In genomic region chr11:96282795-96283430, GRCm38 (mm10) we compare ENCODE assay signal across 11 mouse cellular contexts. TPM values are rescaled to one million over a fixed set of nuclear protein-coding genes. Genes with fewer than 3 reads are reported as not detected.
DNase-seq lines count a peak whose midpoint lies in the region; ATAC-seq and TF ChIP-seq lines count a peak whose summit lies in the region.
"Had no signal": no experiment of that assay in that cellular context is flagged by ENCODE, and none has a peak within 500 bp of the region (broad histone marks: within the 10 kb centered on the region; RNA-seq: fewer than 3 reads in every experiment).

No protein-coding gene starts in this region.

- peaks cover 9% of the 10 kb centered on the region; the same call in 1 of the 2 replicates for H3K4me1 ChIP-seq in kidney, adult 2 months (ENCODE audit: control insufficient read depth, insufficient read depth, low read length)
- H3K4me1 ChIP-seq in brown adipose tissue, adult 24 weeks (ENCODE audit: control insufficient read depth, insufficient read depth, insufficient read length, low read length), result no peaks in the 10 kb centered on the region
- H3K4me1 ChIP-seq in hindbrain, postnatal 0 days (ENCODE audit: insufficient read depth, low read length), result no peaks in the 10 kb centered on the region

- peak overlapping the region; percentile 50; the same call in 1 of the 2 replicates for H3K4me2 ChIP-seq in hindbrain, postnatal 0 days (ENCODE audit: low read depth, low read length)

- no peak overlapping the region for H3K9ac ChIP-seq in hindbrain, postnatal 0 days (replicated peaks; ENCODE audit: low read length)

- DNase-seq in kidney, adult 2 months, result peak; percentile 53
- no peak for DNase-seq in kidney, adult 11 months
- no peak for DNase-seq in hindbrain, postnatal 0 days (ENCODE audit: low spot score)
- DNase-seq in neural tube, embryonic 10.5 days (ENCODE audit: extremely low spot score, low spot score), result peak; percentile 73
- no peak for DNase-seq in adipocyte (ENCODE audit: low spot score)
- DNase-seq in layer of hippocampus, adult 9-11 months, result no peak
- no peak for DNase-seq in layer of hippocampus, postnatal 10 days (ENCODE audit: low spot score in 2 of 2)

- no peak for ATAC-seq in hindbrain, postnatal 0 days
- ATAC-seq: forebrain, embryonic 14.5 days had no signal

- H3K9me3 ChIP-seq in hindbrain, postnatal 0 days (ENCODE audit: low read length), result no peaks in the 10 kb centered on the region

- under 1% methylated on average over 46 of the region's 49 CpGs for WGBS in kidney, adult 2 months
- under 1% methylated on average over 49 of the region's 49 CpGs for WGBS in hindbrain, postnatal 0 days

- peak overlapping the region; percentile 79 for H3K4me3 ChIP-seq in kidney, adult 2 months (ENCODE audit: insufficient read depth, low read depth, low read length)
- peak overlapping the region; percentile 58 for H3K4me3 ChIP-seq in brown adipose tissue, adult 24 weeks (ENCODE audit: insufficient read depth, low read depth, low read length)
- H3K4me3 ChIP-seq in hindbrain, postnatal 0 days (ENCODE audit: low read length), result peak overlapping the region; percentile 31

- no peak for TF ChIP-seq CTCF in kidney, adult 2 months (conservative IDR thresholded peaks at IDR 0.05; ENCODE audit: insufficient read depth, insufficient read length, low read depth, low read length)
- TF ChIP-seq CTCF in hindbrain, postnatal 0 days (IDR thresholded peaks at IDR 0.05; ENCODE audit: low read depth), result no peak

- TF ChIP-seq POLR2A in kidney, adult 2 months (IDR thresholded peaks at IDR 0.05; ENCODE audit: low read depth, low read length), result no peak

- no peaks in the 10 kb centered on the region for H3K27me3 ChIP-seq in kidney, adult 2 months (replicated peaks; ENCODE audit: control insufficient read depth, insufficient read depth, low read length)
- peaks cover 84% of the 10 kb centered on the region for H3K27me3 ChIP-seq in hindbrain, postnatal 0 days (ENCODE audit: insufficient read depth, low read length)

- peak overlapping the region; percentile 99 for H3K27ac ChIP-seq in kidney, adult 2 months (ENCODE audit: insufficient read depth, low read depth, low read length)
- no peak overlapping the region for H3K27ac ChIP-seq in brown adipose tissue, adult 24 weeks (replicated peaks; ENCODE audit: low read depth, low read length)
- peak overlapping the region; percentile 51 for H3K27ac ChIP-seq in hindbrain, postnatal 0 days
- H3K27ac ChIP-seq: macrophage had no signal

- H3K36me3 ChIP-seq in kidney, adult 2 months (ENCODE audit: control insufficient read depth, insufficient read depth, low read length), result no peaks in the 10 kb centered on the region
- H3K36me3 ChIP-seq in hindbrain, postnatal 0 days (ENCODE audit: insufficient read depth, low read length), result no peaks in the 10 kb centered on the region

RNA-seq across cellular contexts. Expression of gene Hoxb8, which starts 1.2 kb away (rescaled TPM):
- polyA plus RNA-seq in kidney, adult 2 months (2012; rRNA removed), result 51.7 and 69.9 TPM in 2 replicates
- 0.58 and 1.9 TPM in 2 replicates for polyA plus RNA-seq in brown adipose tissue, adult 24 weeks (2012; ENCODE audit: insufficient read depth, insufficient read length, missing spikeins)
- 28.0 and 66.5 TPM in 2 replicates for total RNA-seq in hindbrain, postnatal 0 days (2014; rRNA removed)
- polyA plus RNA-seq in hindbrain, postnatal 0 days (2015; fragmentation: Nextera tagmentation; extraction: Ambion mirVana), result 4.6 and 6.2 TPM in 2 replicates
- total RNA-seq in layer of hippocampus, postnatal 10 days (2021), result not detected
- polyA plus RNA-seq: forebrain, embryonic 14.5 days; macrophage; thymus, postnatal 0 days had no signal

RNA-seq across cellular contexts. Expression of gene Hoxb7, which starts 3.5 kb away (rescaled TPM):
- 15.5 and 16.5 TPM in 2 replicates for polyA plus RNA-seq in kidney, adult 2 months (2012; rRNA removed)
- polyA plus RNA-seq in brown adipose tissue, adult 24 weeks (2012; ENCODE audit: insufficient read depth, insufficient read length, missing spikeins), result 2.1 and 2.6 TPM in 2 replicates
- 11.0 and 21.7 TPM in 2 replicates for total RNA-seq in hindbrain, postnatal 0 days (2014; rRNA removed)
- polyA plus RNA-seq in hindbrain, postnatal 0 days (2015; fragmentation: Nextera tagmentation; extraction: Ambion mirVana), result 10.1 and 16.8 TPM in 2 replicates
- not detected for total RNA-seq in layer of hippocampus, postnatal 10 days (2021)
- polyA plus RNA-seq: forebrain, embryonic 14.5 days; macrophage; thymus, postnatal 0 days had no signal

RNA-seq across cellular contexts. Expression of gene Hoxb6, which starts 9.4 kb away (rescaled TPM):
- 62.7 and 67.9 TPM in 2 replicates for polyA plus RNA-seq in kidney, adult 2 months (2012; rRNA removed)
- 0.91 and 1.9 TPM in 2 replicates for polyA plus RNA-seq in brown adipose tissue, adult 24 weeks (2012; ENCODE audit: insufficient read depth, insufficient read length, missing spikeins)
- 23.2 and 30.2 TPM in 2 replicates for total RNA-seq in hindbrain, postnatal 0 days (2014; rRNA removed)
- polyA plus RNA-seq in hindbrain, postnatal 0 days (2015; fragmentation: Nextera tagmentation; extraction: Ambion mirVana), result 29.0 and 36.3 TPM in 2 replicates
- not detected for total RNA-seq in layer of hippocampus, postnatal 10 days (2021)
- polyA plus RNA-seq: forebrain, embryonic 14.5 days; macrophage had no signal

RNA-seq across cellular contexts. Expression of gene Hoxb9, which starts 11.7 kb away (rescaled TPM):
- 27.8 and 29.6 TPM in 2 replicates for polyA plus RNA-seq in kidney, adult 2 months (2012; rRNA removed)
- polyA plus RNA-seq in brown adipose tissue, adult 24 weeks (2012; ENCODE audit: insufficient read depth, insufficient read length, missing spikeins), result not detected in 2 replicates
- 0.40 TPM in 1 of 2 replicates, not detected in the other for total RNA-seq in hindbrain, postnatal 0 days (2014; rRNA removed)
- polyA plus RNA-seq in hindbrain, postnatal 0 days (2015; fragmentation: Nextera tagmentation; extraction: Ambion mirVana), result 0.13 TPM in 1 of 2 replicates, not detected in the other
- not detected for total RNA-seq in layer of hippocampus, postnatal 10 days (2021)
- polyA plus RNA-seq: forebrain, embryonic 14.5 days; macrophage had no signal

RNA-seq across cellular contexts. Expression of gene Hoxb5, which starts 20.2 kb away (rescaled TPM):
- polyA plus RNA-seq in kidney, adult 2 months (2012; rRNA removed), result 7.7 and 8.4 TPM in 2 replicates
- polyA plus RNA-seq in brown adipose tissue, adult 24 weeks (2012; ENCODE audit: insufficient read depth, insufficient read length, missing spikeins), result 1.1 and 1.2 TPM in 2 replicates
- total RNA-seq in hindbrain, postnatal 0 days (2014; rRNA removed), result 16.5 and 24.3 TPM in 2 replicates
- polyA plus RNA-seq in hindbrain, postnatal 0 days (2015; fragmentation: Nextera tagmentation; extraction: Ambion mirVana), result 109 and 113 TPM in 2 replicates
- not detected for total RNA-seq in layer of hippocampus, postnatal 10 days (2021)
- polyA plus RNA-seq: forebrain, embryonic 14.5 days; macrophage had no signal

Comparison
In these comparisons a context has a peak if more than half of its experiments do, and no peak if none do; other contexts are left out.
1. DNase-seq: peak in kidney, adult 2 months (single experiment) and neural tube, embryonic 10.5 days (single experiment); none in kidney, adult 11 months (single experiment), hindbrain, postnatal 0 days (single experiment), adipocyte (single experiment), layer of hippocampus, adult 9-11 months (single experiment) and layer of hippocampus, postnatal 10 days (0 of 2).
2. RNA of gene Hoxb6, which starts 9.4 kb away (polyA plus RNA-seq): 62.7 to 67.9 TPM in kidney, adult 2 months and 29.0 to 36.3 TPM in hindbrain, postnatal 0 days; 0.91 to 1.9 TPM in brown adipose tissue, adult 24 weeks; every median in the first group is over 10 times any median in the second.
3. Peak in every context shown above with its lines, with median percentiles within 50 percentile points of each other: H3K4me3 ChIP-seq.